In the genomic region with DNA sequence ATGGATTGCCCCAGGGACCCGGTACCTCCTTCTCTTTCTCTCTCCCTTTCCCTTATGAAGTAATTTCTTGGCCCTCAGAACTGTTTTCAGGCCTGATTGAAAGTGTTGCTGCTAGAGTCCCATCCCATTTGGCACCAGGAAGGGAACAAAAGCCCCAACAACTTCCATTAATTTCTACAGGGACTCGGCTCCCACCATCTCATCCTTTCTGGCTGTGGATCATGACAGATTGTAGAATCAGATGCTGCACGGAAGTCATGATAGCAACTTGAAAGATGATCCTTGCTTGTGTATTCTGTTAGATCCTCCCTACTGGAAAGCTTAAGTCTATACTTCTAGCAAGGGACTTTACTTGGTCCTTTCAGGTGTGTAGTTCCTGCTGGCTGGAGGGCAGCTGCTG, we compare ENCODE assay signal across 29 mouse cellular contexts. TPM values are rescaled to one million over a fixed set of nuclear protein-coding genes. Genes with fewer than 3 reads are reported as not detected.
DNase-seq lines count a peak whose midpoint lies in the region; ATAC-seq lines count a peak whose summit lies in the region.
"Had no signal": no experiment of that assay in that cellular context is flagged by ENCODE, and none has a peak within 500 bp of the region (broad histone marks: within the 10 kb centered on the region; RNA-seq: fewer than 3 reads in every experiment).

No protein-coding gene starts in this region.

- peak; percentile 59 for DNase-seq in forebrain, embryonic 14.5 days (ENCODE audit: low spot score)
- peak; percentile 57 for DNase-seq in brain, embryonic 18.5 days (ENCODE audit: low read depth, low spot score)
- peak; percentile 15 to 64 for DNase-seq in layer of hippocampus, adult 18-20 months (ENCODE audit: low spot score in 2 of 2)
- peak; percentile 8 to 67 for DNase-seq in layer of hippocampus, postnatal 14 days (ENCODE audit: low spot score in 2 of 2)
- DNase-seq in left cerebral cortex, postnatal 14 days (ENCODE audit: low spot score in 2 of 2) = no peak
- DNase-seq in heart, adult 9 months (ENCODE audit: low spot score in 2 of 2) = no peak
- DNase-seq in spleen, adult 18-20 months = no peak
- DNase-seq: adrenal gland, postnatal 25 days; B cell, adult 2 months; cerebellum, adult 8-10 months; heart, adult 2 months; heart, postnatal 10 days; kidney, adult 11 months; kidney, postnatal 25 days; liver, embryonic 13.5 days; lung, adult 18-20 months; midbrain, embryonic 14.5 days; right cerebral cortex, adult 18-20 months had no signal

- H3K36me3 ChIP-seq in forebrain, embryonic 14.5 days (ENCODE audit: control insufficient read depth, insufficient read depth, low read length) = no peaks in the 10 kb centered on the region
- H3K36me3 ChIP-seq in forebrain, embryonic 12.5 days (replicated peaks) = no peaks in the 10 kb centered on the region
- H3K36me3 ChIP-seq: heart, embryonic 13.5 days; kidney, embryonic 15.5 days; limb, embryonic 10.5 days; limb, embryonic 15.5 days; liver, embryonic 13.5 days had no signal

- H3K27me3 ChIP-seq in forebrain, embryonic 14.5 days (replicated peaks; ENCODE audit: control insufficient read depth, insufficient read depth, low read length) = no peaks in the 10 kb centered on the region
- no peaks in the 10 kb centered on the region for H3K27me3 ChIP-seq in forebrain, embryonic 12.5 days
- H3K27me3 ChIP-seq: heart, embryonic 13.5 days; kidney, embryonic 15.5 days; limb, embryonic 15.5 days; liver, embryonic 13.5 days had no signal

- H3K9me3 ChIP-seq in forebrain, embryonic 14.5 days (replicated peaks; ENCODE audit: control insufficient read depth, low read length) = no peaks in the 10 kb centered on the region
- H3K9me3 ChIP-seq in forebrain, embryonic 12.5 days = no peaks in the 10 kb centered on the region
- H3K9me3 ChIP-seq: heart, embryonic 13.5 days; kidney, embryonic 15.5 days; limb, embryonic 10.5 days; limb, embryonic 15.5 days; liver, embryonic 13.5 days had no signal

- H3K4me3 ChIP-seq in forebrain, embryonic 14.5 days (ENCODE audit: low read depth, low read length) = no peak overlapping the region
- no peak overlapping the region for H3K4me3 ChIP-seq in forebrain, embryonic 12.5 days (replicated peaks)
- H3K4me3 ChIP-seq: heart, adult 2 months; heart, embryonic 13.5 days; kidney, embryonic 15.5 days; limb, embryonic 10.5 days; limb, embryonic 15.5 days; liver, embryonic 13.5 days had no signal

- intact Hi-C loops in left cerebral cortex, postnatal 14 days (cut with DNase I) = no loop called here

- ATAC-seq in forebrain, embryonic 14.5 days = peak; percentile 73; the same call in 1 of the 2 replicates
- ATAC-seq in forebrain, embryonic 12.5 days (ENCODE audit: low FRiP score) = no peak
- ATAC-seq: lung, postnatal 0 days had no signal

- no peak overlapping the region for H3K9ac ChIP-seq in forebrain, embryonic 14.5 days (ENCODE audit: low read length)
- H3K9ac ChIP-seq in forebrain, embryonic 12.5 days = no peak overlapping the region
- H3K9ac ChIP-seq: heart, embryonic 13.5 days; hindbrain, embryonic 14.5 days; kidney, embryonic 15.5 days; limb, embryonic 15.5 days; liver, embryonic 13.5 days had no signal

- no peak overlapping the region for H3K4me2 ChIP-seq in forebrain, embryonic 14.5 days (ENCODE audit: low read length)
- H3K4me2 ChIP-seq in forebrain, embryonic 12.5 days = no peak overlapping the region
- H3K4me2 ChIP-seq: heart, embryonic 13.5 days; hindbrain, embryonic 14.5 days; kidney, embryonic 15.5 days; limb, embryonic 15.5 days; liver, embryonic 13.5 days had no signal

- 81% methylated on average over 3 of the region's 3 CpGs for WGBS in forebrain, embryonic 14.5 days
- 89% methylated on average over 3 of the region's 3 CpGs for WGBS in forebrain, embryonic 12.5 days

- H3K4me1 ChIP-seq in forebrain, embryonic 14.5 days (ENCODE audit: control insufficient read depth, insufficient read depth, low read length) = no peaks in the 10 kb centered on the region
- no peaks in the 10 kb centered on the region for H3K4me1 ChIP-seq in forebrain, embryonic 12.5 days
- H3K4me1 ChIP-seq: heart, embryonic 13.5 days; kidney, embryonic 15.5 days; limb, embryonic 10.5 days; limb, embryonic 15.5 days; liver, embryonic 13.5 days had no signal

- no peak overlapping the region for H3K27ac ChIP-seq in forebrain, embryonic 14.5 days (ENCODE audit: low read depth, low read length)
- no peak overlapping the region for H3K27ac ChIP-seq in forebrain, embryonic 12.5 days
- H3K27ac ChIP-seq: heart, adult 2 months; heart, embryonic 13.5 days; hindbrain, embryonic 14.5 days; kidney, embryonic 15.5 days; limb, embryonic 10.5 days; limb, embryonic 15.5 days; liver, embryonic 13.5 days; macrophage had no signal

RNA-seq across cellular contexts. Expression of a gene that starts 45.8 kb away (rescaled TPM):
- 21.3 and 21.5 TPM in 2 replicates for polyA plus RNA-seq in forebrain, embryonic 14.5 days (2014; fragmentation: Nextera tagmentation; extraction: Ambion mirVana)
- 31.7 and 45.8 TPM in 2 replicates for polyA plus RNA-seq in forebrain, embryonic 12.5 days (2016; fragmentation: Nextera tagmentation; extraction: Ambion mirVana)
- 10 to 100 TPM; 12.4 to 14.5 TPM for total RNA-seq in layer of hippocampus, adult 18-20 months (2021)
- 10 to 100 TPM; 10.6 to 11.5 TPM for total RNA-seq in layer of hippocampus, postnatal 14 days (2021)
- total RNA-seq in left cerebral cortex, postnatal 14 days (2021) = 10 to 100 TPM; 11.3 to 11.9 TPM
- total RNA-seq: hematopoietic stem cell, adult 5-6 weeks; neutrophil, adult 5-6 weeks had no signal
- polyA plus RNA-seq: macrophage; testis, adult 2 months had no signal

Comparison
In these comparisons a context has a peak if more than half of its experiments do, and no peak if none do; other contexts are left out.
1. DNase-seq: peak in forebrain, embryonic 14.5 days (single experiment), brain, embryonic 18.5 days (single experiment), layer of hippocampus, adult 18-20 months (2 of 2) and layer of hippocampus, postnatal 14 days (2 of 2); none in left cerebral cortex, postnatal 14 days (0 of 2), heart, adult 9 months (0 of 2) and spleen, adult 18-20 months (0 of 2).